Mouse (Mus musculus) C2C12 (cell line): ENCODE results near the gene Coro6. TPM values are rescaled to one million over a fixed set of nuclear protein-coding genes. Genes with fewer than 3 reads are reported as not detected.
A peak's percentile ranks its signal among the peaks of the same experiment; 100 is the strongest.

Source experiments
- H3K27me3 ChIP-seq: one replicate; pipeline ENCODE4 v1.6.1; 2011; ENCODE audit not compliant: control insufficient read depth, insufficient read depth, insufficient read length
- H3K36me3 ChIP-seq: one replicate; pipeline ENCODE4 v1.6.1; 2011; ENCODE audit not compliant: control insufficient read depth, insufficient read depth
- H3K4me3 ChIP-seq: one replicate; pipeline ENCODE4 v1.5.1; 2011; ENCODE audit warnings: mild to moderate bottlenecking, control low read depth; ENCODE audit not compliant: poor library complexity, insufficient read depth, severe bottlenecking
- H3K79me2 ChIP-seq: one replicate; pipeline ENCODE4 v1.6.1; 2011; ENCODE audit not compliant: control insufficient read depth, insufficient read depth
- H3K79me3 ChIP-seq: one replicate; pipeline ENCODE4 v1.6.1; 2011; ENCODE audit warnings: low read depth, control low read depth
- H3ac ChIP-seq: one replicate; pipeline ENCODE3; 2011; ENCODE audit warnings: low read depth; ENCODE audit not compliant: control insufficient read depth, insufficient read length
- CEBPB ChIP-seq: IDR thresholded peaks from one replicate; pipeline ENCODE4 v1.6.1; 2011; ENCODE audit warnings: low read depth, mild to moderate bottlenecking, control low read depth, moderate library complexity
- CTCF ChIP-seq: IDR thresholded peaks from one replicate; pipeline ENCODE4 v1.5.1; 2011; ENCODE audit not compliant: control insufficient read depth, insufficient read depth, insufficient read length
- FOSL1 ChIP-seq: IDR thresholded peaks from one replicate; pipeline ENCODE4 v1.8.0; 2011; ENCODE audit warnings: mild to moderate bottlenecking, low read length; ENCODE audit not compliant: poor library complexity, insufficient read depth, severe bottlenecking
- MAX ChIP-seq: IDR thresholded peaks from one replicate; pipeline ENCODE4 v1.6.1; 2011; ENCODE audit warnings: mild to moderate bottlenecking, control low read depth
- MYOD1 ChIP-seq: IDR thresholded peaks from one replicate; pipeline ENCODE4 v1.6.1; 2011; ENCODE audit warnings: low read depth; ENCODE audit not compliant: control insufficient read depth, insufficient read length
- MYOG ChIP-seq: IDR thresholded peaks from one replicate; pipeline ENCODE4 v1.6.1; 2011; ENCODE audit not compliant: control insufficient read depth, insufficient read length; ENCODE audit errors: extremely low read depth
- USF1 ChIP-seq: IDR thresholded peaks from one replicate; pipeline ENCODE4 v1.6.1; 2011; ENCODE audit warnings: low read depth, mild to moderate bottlenecking, control low read depth, moderate library complexity
- polyA plus RNA-seq: library from polyadenylated mRNA; unstranded; fragments of >200 nt; fragmentation: generic; extraction: Trizol; gene quantifications from one replicate; pipeline ENCODE4 v1.2.1, GENCODE M21; 2012; ENCODE audit warnings: missing spikeins

The Coro6 gene
- polyA plus RNA-seq, 1 experiment, result 12.8 TPM

DNA sequence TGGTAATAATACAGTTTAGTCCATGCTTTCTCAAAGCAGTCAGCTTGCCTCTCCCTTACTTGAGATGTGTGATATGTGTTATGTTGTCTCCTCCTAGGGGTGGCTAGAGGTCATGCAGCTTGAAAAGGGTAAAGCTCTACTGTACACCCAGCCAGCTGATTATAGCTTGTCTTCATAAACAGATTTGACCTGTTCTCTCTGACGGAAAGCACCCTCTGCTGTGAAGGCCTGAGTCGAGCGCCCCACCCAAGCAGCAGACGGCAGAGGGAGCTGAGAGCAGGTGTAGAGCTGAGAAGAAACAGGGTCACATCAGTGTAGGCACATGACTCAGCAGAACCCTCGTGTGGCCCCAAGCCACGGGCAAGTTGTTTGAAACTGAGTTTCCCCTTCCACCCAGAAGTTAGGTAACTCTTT is 15.6 kb upstream of the Coro6 start:
- TF ChIP-seq FOSL1 (no peak), CTCF (peak; percentile 38), MYOD1 (no peak)
- no peaks in the 10 kb centered on the region for H3K79me3 ChIP-seq
- H3K27me3 ChIP-seq, result no peaks in the 10 kb centered on the region
- H3ac ChIP-seq, result no peak overlapping the region
- peaks cover 20% of the 10 kb centered on the region for H3K36me3 ChIP-seq
- no peaks in the 10 kb centered on the region for H3K79me2 ChIP-seq
- no peak overlapping the region for H3K4me3 ChIP-seq

- Histone ChIP-seq H3ac (no peak overlapping the region), H3K36me3 (peaks cover 22% of the 10 kb centered on the region), H3K4me3 (no peak overlapping the region), H3K79me3 (no peaks in the 10 kb centered on the region), H3K79me2 (no peaks in the 10 kb centered on the region), H3K27me3 (no peaks in the 10 kb centered on the region)
- TF ChIP-seq MAX, result no peak
- TF ChIP-seq CTCF, result no peak
Observed at GRCm38 (mm10) chr11:77449224-77449623, 13.0 kb upstream of the Coro6 start.

- TF ChIP-seq MYOG (no peak), MAX (no peak), CTCF (no peak), USF1 (no peak), FOSL1 (no peak), MYOD1 (no peak), CEBPB (no peak)
- Histone ChIP-seq H3ac (no peak overlapping the region), H3K27me3 (no peaks in the 10 kb centered on the region), H3K4me3 (no peak overlapping the region), H3K79me2 (no peaks in the 10 kb centered on the region), H3K79me3 (no peaks in the 10 kb centered on the region), H3K36me3 (peaks cover 22% of the 10 kb centered on the region)
Observed at GRCm38 (mm10) chr11:77451670-77452069, 10.5 kb upstream of the Coro6 start.

- Histone ChIP-seq H3K27me3 (no peaks in the 10 kb centered on the region), H3K4me3 (no peak overlapping the region), H3K36me3 (peaks cover 22% of the 10 kb centered on the region), H3K79me3 (no peaks in the 10 kb centered on the region), H3K79me2 (no peaks in the 10 kb centered on the region), H3ac (no peak overlapping the region)
- TF ChIP-seq MYOD1 (no peak), USF1 (no peak), CTCF (no peak), MAX (no peak), MYOG (no peak), CEBPB (no peak), FOSL1 (no peak)
Observed at GRCm38 (mm10) chr11:77453388-77453787, 8.8 kb upstream of the Coro6 start.

GRCm38 (mm10) chr11:77455770-77456510 is 6.3 kb upstream of the Coro6 start:
- no peaks in the 10 kb centered on the region for H3K79me3 ChIP-seq

GRCm38 (mm10) chr11:77456866-77457265 is 5.3 kb upstream of the Coro6 start:
- no peaks in the 10 kb centered on the region for H3K79me3 ChIP-seq
- H3K36me3 ChIP-seq, result peaks cover 9% of the 10 kb centered on the region
- TF ChIP-seq CTCF, result no peak
- TF ChIP-seq MYOD1, result no peak
- no peak for TF ChIP-seq MYOG
- no peak for TF ChIP-seq USF1
- no peak for TF ChIP-seq CEBPB
- TF ChIP-seq MAX, result no peak
- no peak for TF ChIP-seq FOSL1

More at GRCm38 (mm10) chr11:77455770-77456510, 6.3 kb upstream of the Coro6 start:
- H3K27me3 ChIP-seq, result no peaks in the 10 kb centered on the region
- H3ac ChIP-seq, result no peak overlapping the region
- TF ChIP-seq FOSL1 (no peak), USF1 (no peak), MAX (no peak), CTCF (no peak), CEBPB (no peak), MYOD1 (no peak)
- no peak overlapping the region for H3K4me3 ChIP-seq
- H3K79me2 ChIP-seq, result no peaks in the 10 kb centered on the region
- peaks cover 9% of the 10 kb centered on the region for H3K36me3 ChIP-seq

More at GRCm38 (mm10) chr11:77456866-77457265, 5.3 kb upstream of the Coro6 start:
- Histone ChIP-seq H3K27me3 (no peaks in the 10 kb centered on the region), H3K4me3 (no peak overlapping the region), H3K79me2 (no peaks in the 10 kb centered on the region), H3ac (no peak overlapping the region)
